10 mouse cellular contexts compared by ENCODE assay signal in the genomic region with DNA sequence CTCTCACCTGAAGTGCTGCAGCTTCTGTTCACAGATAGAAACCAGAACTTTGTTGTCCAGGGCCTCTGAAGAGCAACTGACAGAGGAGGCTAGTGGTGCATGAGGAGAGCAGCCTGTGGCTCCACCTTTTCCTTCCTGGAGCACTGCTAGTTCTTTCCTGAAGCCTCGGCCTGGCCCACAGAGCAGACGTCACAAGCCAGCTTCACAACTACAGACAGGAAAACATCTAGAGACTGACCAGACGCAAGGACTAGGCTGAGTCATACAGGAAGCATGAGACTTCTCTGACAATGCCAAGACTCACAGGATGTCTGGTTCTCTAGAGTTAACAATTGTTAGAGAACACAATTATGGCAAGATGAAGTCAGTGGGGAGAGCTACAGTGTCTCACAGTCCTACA. TPM values are rescaled to one million over a fixed set of nuclear protein-coding genes. Genes with fewer than 3 reads are reported as not detected.
DNase-seq lines count a peak whose midpoint lies in the region; ATAC-seq lines count a peak whose summit lies in the region.
"Had no signal": no experiment of that assay in that cellular context is flagged by ENCODE, and none has a peak within 500 bp of the region (broad histone marks: within the 10 kb centered on the region; RNA-seq: fewer than 3 reads in every experiment).

A gene (minus strand): TSS at position 120 of the 400 bp plus-strand sequence.

- no peaks in the 10 kb centered on the region for H3K9me3 ChIP-seq in embryonic facial prominence, embryonic 11.5 days (replicated peaks; ENCODE audit: control insufficient read depth, low read length)
- H3K9me3 ChIP-seq in liver, embryonic 15.5 days (replicated peaks) = no peaks in the 10 kb centered on the region
- no peaks in the 10 kb centered on the region for H3K9me3 ChIP-seq in stomach, embryonic 16.5 days (replicated peaks; ENCODE audit: control insufficient read depth, low read length)
- no peaks in the 10 kb centered on the region; the same call in 1 of the 2 replicates for H3K9me3 ChIP-seq in midbrain, embryonic 11.5 days (ENCODE audit: control insufficient read depth, low read length)

- no peak within 1 kb of the TSS for H3K4me2 ChIP-seq in embryonic facial prominence, embryonic 11.5 days (ENCODE audit: low read depth, low read length)
- no peak within 1 kb of the TSS for H3K4me2 ChIP-seq in liver, embryonic 15.5 days
- no peak within 1 kb of the TSS for H3K4me2 ChIP-seq in stomach, embryonic 16.5 days (ENCODE audit: low read depth, low read length)
- H3K4me2 ChIP-seq in midbrain, embryonic 11.5 days = no peak within 1 kb of the TSS
- H3K4me2 ChIP-seq: embryonic facial prominence, embryonic 15.5 days had no signal

- H3K36me3 ChIP-seq in embryonic facial prominence, embryonic 11.5 days (replicated peaks; ENCODE audit: control insufficient read depth, insufficient read depth, low read depth, low read length) = no peaks in the 10 kb centered on the region
- H3K36me3 ChIP-seq in liver, embryonic 15.5 days (replicated peaks) = no peaks in the 10 kb centered on the region
- H3K36me3 ChIP-seq in stomach, embryonic 16.5 days (ENCODE audit: control insufficient read depth, insufficient read depth, low read length) = no peaks in the 10 kb centered on the region
- H3K36me3 ChIP-seq in midbrain, embryonic 11.5 days (ENCODE audit: control insufficient read depth, insufficient read depth, low read length) = no peaks in the 10 kb centered on the region
- H3K36me3 ChIP-seq: embryonic facial prominence, embryonic 15.5 days had no signal

- no peak for ATAC-seq in embryonic facial prominence, embryonic 11.5 days (replicated peaks; ENCODE audit: insufficient number of reproducible peaks, low FRiP score, low TSS enrichment, low read depth)
- peak; percentile 79 for ATAC-seq in liver, embryonic 15.5 days (ENCODE audit: insufficient read depth)
- peak; percentile 47 for ATAC-seq in stomach, embryonic 16.5 days (ENCODE audit: insufficient read depth, low FRiP score)
- ATAC-seq in cerebellum, adult (ENCODE audit: insufficient number of reproducible peaks, low FRiP score, low TSS enrichment) = no peak
- no peak for ATAC-seq in midbrain, embryonic 11.5 days (ENCODE audit: low FRiP score)

- peak; percentile 90 for DNase-seq in 3T3-L1 (ENCODE audit: low read depth, low spot score)
- DNase-seq in CD4-positive helper T cell, adult 2 months (ENCODE audit: low read depth, low spot score) = peak; percentile 58
- DNase-seq in embryonic facial prominence, embryonic 11.5 days (ENCODE audit: low spot score) = peak; percentile 0
- peak; percentile 64 for DNase-seq in heart, postnatal 4 days
- DNase-seq in midbrain, embryonic 11.5 days (ENCODE audit: low spot score, missing footprints) = no peak

- no peak within 1 kb of the TSS for H3K27ac ChIP-seq in embryonic facial prominence, embryonic 11.5 days (replicated peaks; ENCODE audit: low read depth, low read length)
- H3K27ac ChIP-seq in liver, embryonic 15.5 days (replicated peaks) = no peak within 1 kb of the TSS
- no peak within 1 kb of the TSS for H3K27ac ChIP-seq in stomach, embryonic 16.5 days (ENCODE audit: low read length)
- H3K27ac ChIP-seq in midbrain, embryonic 11.5 days (ENCODE audit: low read depth, low read length) = no peak within 1 kb of the TSS
- H3K27ac ChIP-seq: embryonic facial prominence, embryonic 15.5 days had no signal

- no peaks in the 10 kb centered on the region for H3K27me3 ChIP-seq in embryonic facial prominence, embryonic 11.5 days (ENCODE audit: control insufficient read depth, insufficient read depth, low read length)
- H3K27me3 ChIP-seq in liver, embryonic 15.5 days = no peaks in the 10 kb centered on the region
- H3K27me3 ChIP-seq in stomach, embryonic 16.5 days (ENCODE audit: control insufficient read depth, insufficient read depth, low read length) = no peaks in the 10 kb centered on the region
- no peaks in the 10 kb centered on the region for H3K27me3 ChIP-seq in midbrain, embryonic 11.5 days (ENCODE audit: control insufficient read depth, insufficient read depth, low read length)
- H3K27me3 ChIP-seq: embryonic facial prominence, embryonic 15.5 days had no signal

- no peaks in the 10 kb centered on the region for H3K4me1 ChIP-seq in embryonic facial prominence, embryonic 11.5 days (ENCODE audit: control insufficient read depth, insufficient read depth, low read length)
- no peaks in the 10 kb centered on the region for H3K4me1 ChIP-seq in liver, embryonic 15.5 days (replicated peaks)
- no peaks in the 10 kb centered on the region for H3K4me1 ChIP-seq in stomach, embryonic 16.5 days (ENCODE audit: control insufficient read depth, insufficient read depth, low read length)
- H3K4me1 ChIP-seq in midbrain, embryonic 11.5 days (ENCODE audit: control insufficient read depth, insufficient read depth, low read length) = no peaks in the 10 kb centered on the region
- H3K4me1 ChIP-seq: embryonic facial prominence, embryonic 15.5 days had no signal

- H3K4me3 ChIP-seq in embryonic facial prominence, embryonic 11.5 days (ENCODE audit: low read depth, low read length) = no peak within 1 kb of the TSS
- H3K4me3 ChIP-seq in liver, embryonic 15.5 days (replicated peaks) = no peak within 1 kb of the TSS
- no peak within 1 kb of the TSS for H3K4me3 ChIP-seq in stomach, embryonic 16.5 days (replicated peaks; ENCODE audit: low read length)
- H3K4me3 ChIP-seq in midbrain, embryonic 11.5 days (ENCODE audit: low read depth, low read length) = no peak within 1 kb of the TSS
- H3K4me3 ChIP-seq: embryonic facial prominence, embryonic 15.5 days; myocyte had no signal

- H3K9ac ChIP-seq in embryonic facial prominence, embryonic 11.5 days (replicated peaks; ENCODE audit: low read length) = no peak within 1 kb of the TSS
- H3K9ac ChIP-seq in liver, embryonic 15.5 days = no peak within 1 kb of the TSS
- H3K9ac ChIP-seq in stomach, embryonic 16.5 days (ENCODE audit: low read length) = no peak within 1 kb of the TSS
- H3K9ac ChIP-seq in midbrain, embryonic 11.5 days (ENCODE audit: low read length) = no peak within 1 kb of the TSS
- H3K9ac ChIP-seq: embryonic facial prominence, embryonic 15.5 days had no signal

- WGBS in embryonic facial prominence, embryonic 11.5 days = 73% methylated on average over 3 of the region's 3 CpGs
- 12% methylated on average over 3 of the region's 3 CpGs for WGBS in liver, embryonic 15.5 days (ENCODE audit: insufficient replicate concordance)
- WGBS in stomach, embryonic 16.5 days = 61% methylated on average over 3 of the region's 3 CpGs
- 86% methylated on average over 3 of the region's 3 CpGs for WGBS in midbrain, embryonic 11.5 days

RNA-seq across cellular contexts. Expression of the gene that starts here (rescaled TPM):
- 2.1 and 2.3 TPM in 2 replicates for polyA plus RNA-seq in embryonic facial prominence, embryonic 11.5 days (2014; fragmentation: Nextera tagmentation; extraction: Ambion mirVana)
- total RNA-seq in heart, postnatal 4 days (2021) = 1 to 10 TPM; 6.1 to 7.2 TPM
- polyA plus RNA-seq in liver, embryonic 15.5 days (2015; fragmentation: Nextera tagmentation; extraction: Ambion mirVana) = 4.1 and 5.6 TPM in 2 replicates
- polyA plus RNA-seq in stomach, embryonic 16.5 days (2015; fragmentation: Nextera tagmentation; extraction: Ambion mirVana) = 2.4 and 3.1 TPM in 2 replicates
- polyA plus RNA-seq in midbrain, embryonic 11.5 days (2014; fragmentation: Nextera tagmentation; extraction: Ambion mirVana) = 2.2 and 2.3 TPM in 2 replicates

Comparison
In these comparisons a context has a peak if more than half of its experiments do, and no peak if none do; other contexts are left out.
1. ATAC-seq: peak in liver, embryonic 15.5 days (single experiment) and stomach, embryonic 16.5 days (single experiment); none in embryonic facial prominence, embryonic 11.5 days (single experiment), cerebellum, adult (single experiment) and midbrain, embryonic 11.5 days (single experiment).